Mouse (Mus musculus): ENCODE measurements around the gene Gprc6a. TPM values are rescaled to one million over a fixed set of nuclear protein-coding genes. Genes with fewer than 3 reads are reported as not detected.

The Gprc6a gene
- total and polyA plus RNA-seq, 3 experiments: 0.06 TPM; not detected in 2

GRCm38 (mm10) chr10:51614826-51615590, 16.3 kb downstream of the Gprc6a start:
- no peak for TF ChIP-seq EP300 (IDR thresholded peaks at IDR 0.05; ENCODE audit: insufficient read depth, low read depth, low read length)
- no peak for TF ChIP-seq CTCF (IDR thresholded peaks at IDR 0.05)
- TF ChIP-seq POLR2A (IDR thresholded peaks at IDR 0.05; ENCODE audit: insufficient read depth, low read depth, low read length): no peak
- no peak overlapping the region for H3K4me3 ChIP-seq
- DNase-seq: no peak
- intact Hi-C loops (cut with DNase I): no loop called here
- WGBS: 61% methylated on average over 11 of the region's 11 CpGs
- H3K4me1 ChIP-seq (ENCODE audit: control insufficient read depth, insufficient read depth, low read length): no peaks in the 10 kb centered on the region
- H3K36me3 ChIP-seq (ENCODE audit: control insufficient read depth, insufficient read depth, low read length): no peaks in the 10 kb centered on the region
- no peak overlapping the region for H3K9ac ChIP-seq (ENCODE audit: low read depth, low read length)
- no peak overlapping the region for H3K27ac ChIP-seq
- H3K79me2 ChIP-seq (replicated peaks; ENCODE audit: control insufficient read depth, insufficient read depth, low read length): no peaks in the 10 kb centered on the region
- no peaks in the 10 kb centered on the region for H3K27me3 ChIP-seq (ENCODE audit: control insufficient read depth, insufficient read depth, low read length)

GRCm38 (mm10) chr10:51613421-51613820, 17.8 kb downstream of the Gprc6a start:
- no peaks in the 10 kb centered on the region for H3K4me1 ChIP-seq (ENCODE audit: control insufficient read depth, insufficient read depth, low read length)
- DNase-seq: no peak
- H3K27ac ChIP-seq: no peak overlapping the region
- no peaks in the 10 kb centered on the region for H3K36me3 ChIP-seq (ENCODE audit: control insufficient read depth, insufficient read depth, low read length)
- no peaks in the 10 kb centered on the region for H3K79me2 ChIP-seq (replicated peaks; ENCODE audit: control insufficient read depth, insufficient read depth, low read length)
- H3K9ac ChIP-seq (ENCODE audit: low read depth, low read length): no peak overlapping the region
- H3K27me3 ChIP-seq (ENCODE audit: control insufficient read depth, insufficient read depth, low read length): no peaks in the 10 kb centered on the region
- intact Hi-C loops (cut with DNase I): no loop called here
- H3K4me3 ChIP-seq: no peak overlapping the region
- no peak for TF ChIP-seq POLR2A (IDR thresholded peaks at IDR 0.05; ENCODE audit: insufficient read depth, low read depth, low read length)
- no peak for TF ChIP-seq EP300 (IDR thresholded peaks at IDR 0.05; ENCODE audit: insufficient read depth, low read depth, low read length)
- no peak for TF ChIP-seq CTCF (IDR thresholded peaks at IDR 0.05)
- WGBS: 43% methylated on average over 3 of the region's 3 CpGs

- no peaks in the 10 kb centered on the region for H3K36me3 ChIP-seq (ENCODE audit: control insufficient read depth, insufficient read depth, low read length)
- no peak for DNase-seq
- no peaks in the 10 kb centered on the region for H3K27me3 ChIP-seq (ENCODE audit: control insufficient read depth, insufficient read depth, low read length)
- H3K4me3 ChIP-seq: no peak overlapping the region
- no peaks in the 10 kb centered on the region for H3K4me1 ChIP-seq (ENCODE audit: control insufficient read depth, insufficient read depth, low read length)
- intact Hi-C loops (cut with DNase I): no loop called here
- H3K9ac ChIP-seq (ENCODE audit: low read depth, low read length): no peak overlapping the region
- no peaks in the 10 kb centered on the region for H3K79me2 ChIP-seq (replicated peaks; ENCODE audit: control insufficient read depth, insufficient read depth, low read length)
- WGBS: 70% methylated on average over 9 of the region's 9 CpGs
- H3K27ac ChIP-seq: no peak overlapping the region
- TF ChIP-seq CTCF (IDR thresholded peaks at IDR 0.05) (no peak), EP300 (IDR thresholded peaks at IDR 0.05; ENCODE audit: insufficient read depth, low read depth, low read length) (no peak), POLR2A (IDR thresholded peaks at IDR 0.05; ENCODE audit: insufficient read depth, low read depth, low read length) (no peak)
These were observed 19.1 kb downstream of the Gprc6a start for GRCm38 (mm10) chr10:51611969-51612682.

- 70% methylated on average over 4 of the region's 4 CpGs for WGBS
- no peak for TF ChIP-seq CTCF (IDR thresholded peaks at IDR 0.05)
- Histone ChIP-seq H3K36me3 (ENCODE audit: control insufficient read depth, insufficient read depth, low read length) (no peaks in the 10 kb centered on the region), H3K9ac (ENCODE audit: low read depth, low read length) (no peak overlapping the region), H3K79me2 (replicated peaks; ENCODE audit: control insufficient read depth, insufficient read depth, low read length) (no peaks in the 10 kb centered on the region), H3K4me1 (ENCODE audit: control insufficient read depth, insufficient read depth, low read length) (no peaks in the 10 kb centered on the region), H3K27me3 (ENCODE audit: control insufficient read depth, insufficient read depth, low read length) (no peaks in the 10 kb centered on the region), H3K27ac (no peak overlapping the region), H3K4me3 (no peak overlapping the region)
- DNase-seq: no peak
- intact Hi-C loops (cut with DNase I): no loop called here
These were observed 21.4 kb downstream of the Gprc6a start for GRCm38 (mm10) chr10:51609741-51610425.

- TF ChIP-seq CTCF (IDR thresholded peaks at IDR 0.05) (no peak), POLR2A (IDR thresholded peaks at IDR 0.05; ENCODE audit: insufficient read depth, low read depth, low read length) (no peak), EP300 (IDR thresholded peaks at IDR 0.05; ENCODE audit: insufficient read depth, low read depth, low read length) (no peak)
- no peaks in the 10 kb centered on the region for H3K4me1 ChIP-seq (ENCODE audit: control insufficient read depth, insufficient read depth, low read length)
- H3K36me3 ChIP-seq (ENCODE audit: control insufficient read depth, insufficient read depth, low read length): no peaks in the 10 kb centered on the region
- DNase-seq: no peak
- H3K79me2 ChIP-seq (replicated peaks; ENCODE audit: control insufficient read depth, insufficient read depth, low read length): no peaks in the 10 kb centered on the region
- 72% methylated on average over 9 of the region's 9 CpGs for WGBS
- no peak overlapping the region for H3K27ac ChIP-seq
- H3K4me3 ChIP-seq: no peak overlapping the region
- no peaks in the 10 kb centered on the region for H3K27me3 ChIP-seq (ENCODE audit: control insufficient read depth, insufficient read depth, low read length)
- intact Hi-C loops (cut with DNase I): loop anchor here (10.0 kb wide), 1 partner anchor 788 kb away; the partner anchor contains the start of genes Gopc and Nepn
- no peak overlapping the region for H3K9ac ChIP-seq (ENCODE audit: low read depth, low read length)
These were observed 34.2 kb downstream of the Gprc6a start for GRCm38 (mm10) chr10:51596928-51597635.
